Mouse (Mus musculus): Measurements from ENCODE around the gene Nfia. TPM values are rescaled to one million over a fixed set of nuclear protein-coding genes. Genes with fewer than 3 reads are reported as not detected.
A peak's percentile ranks its signal among the peaks of the same experiment; 100 is the strongest.

Gene Nfia
- polyA plus RNA-seq, 1 experiment: 53.0 TPM

DNA sequence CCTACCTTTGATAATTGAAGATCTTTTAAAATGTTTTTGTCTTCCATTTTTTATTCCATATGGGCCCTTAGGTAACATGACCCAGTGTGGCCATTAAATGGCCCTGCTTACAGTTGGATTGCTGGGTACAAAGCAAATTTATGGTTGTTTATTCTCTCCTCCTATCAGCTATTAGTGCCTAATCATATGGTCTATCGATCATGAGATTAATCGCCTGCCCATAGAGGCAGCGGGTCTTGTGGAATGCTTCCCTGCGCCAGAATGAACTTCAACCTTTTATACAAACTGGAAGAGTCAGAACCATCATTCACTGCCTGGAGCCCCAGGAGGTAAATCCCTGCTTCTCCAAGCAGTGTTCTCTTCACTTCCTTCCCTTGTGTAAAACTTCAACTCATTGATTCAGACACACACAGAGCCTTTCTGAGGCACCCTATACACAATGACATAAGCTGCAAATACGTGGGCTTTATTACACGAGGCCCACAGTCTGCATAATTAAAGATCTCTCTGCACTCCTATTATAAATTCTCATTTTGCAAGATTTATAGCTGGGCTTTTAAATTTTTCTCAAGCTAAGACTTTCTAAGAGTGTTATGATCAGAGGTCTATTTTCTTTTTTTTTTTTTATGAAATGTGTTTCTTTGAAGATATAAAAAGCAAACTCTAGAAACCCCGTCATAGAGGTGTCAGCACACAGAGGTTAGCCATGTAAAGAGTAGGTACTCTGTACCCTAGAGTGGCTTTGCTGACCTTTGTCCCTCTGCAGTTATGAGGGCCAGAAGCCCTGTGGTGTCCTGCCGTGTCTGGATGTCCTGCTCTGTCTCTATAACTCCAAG, 67.9 kb downstream of the Nfia start:
- Histone ChIP-seq H3K4me1 (ENCODE audit: control insufficient read depth, insufficient read depth, low read length) (peaks cover 12% of the 10 kb centered on the region), H3K4me3 (ENCODE audit: insufficient read depth, low read length) (no peak overlapping the region), H3K27ac (ENCODE audit: insufficient read depth, low read length) (no peak overlapping the region)
- TF ChIP-seq POLR2A (IDR thresholded peaks at IDR 0.05; ENCODE audit: low read depth, low read length) (no peak), CTCF (IDR thresholded peaks at IDR 0.05; ENCODE audit: borderline replicate concordance, insufficient read depth, low read length) (no peak)

DNA sequence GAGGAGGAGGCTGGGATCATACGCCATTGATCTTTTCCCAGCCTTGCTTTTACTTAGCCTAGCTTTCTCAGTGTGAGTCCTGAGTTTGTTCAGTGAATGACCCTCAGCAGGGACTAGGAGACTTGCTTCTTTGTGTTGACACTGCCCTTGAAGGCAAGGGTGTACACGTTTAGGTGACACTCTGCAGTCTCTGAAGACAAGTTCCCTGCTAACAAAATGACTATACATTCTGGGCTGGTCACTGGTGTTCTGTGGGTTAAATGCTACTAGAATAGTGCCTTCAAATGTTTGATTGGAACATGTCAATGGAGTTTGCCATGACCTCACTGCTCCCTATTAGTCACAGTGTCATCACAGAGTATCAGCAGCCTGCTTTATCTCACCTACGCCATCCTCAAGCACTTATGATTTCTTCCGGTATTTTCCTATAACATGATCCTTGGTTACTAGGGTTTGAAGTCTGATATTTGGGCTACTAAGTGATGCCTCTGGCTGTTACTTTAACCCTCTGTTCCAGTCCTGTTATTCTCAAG, 68.6 kb downstream of the Nfia start:
- TF ChIP-seq POLR2A (IDR thresholded peaks at IDR 0.05; ENCODE audit: low read depth, low read length) (no peak), CTCF (IDR thresholded peaks at IDR 0.05; ENCODE audit: borderline replicate concordance, insufficient read depth, low read length) (no peak)
- Histone ChIP-seq H3K27ac (ENCODE audit: insufficient read depth, low read length) (no peak overlapping the region), H3K4me3 (ENCODE audit: insufficient read depth, low read length) (no peak overlapping the region), H3K4me1 (ENCODE audit: control insufficient read depth, insufficient read depth, low read length) (peaks cover 13% of the 10 kb centered on the region)

DNA sequence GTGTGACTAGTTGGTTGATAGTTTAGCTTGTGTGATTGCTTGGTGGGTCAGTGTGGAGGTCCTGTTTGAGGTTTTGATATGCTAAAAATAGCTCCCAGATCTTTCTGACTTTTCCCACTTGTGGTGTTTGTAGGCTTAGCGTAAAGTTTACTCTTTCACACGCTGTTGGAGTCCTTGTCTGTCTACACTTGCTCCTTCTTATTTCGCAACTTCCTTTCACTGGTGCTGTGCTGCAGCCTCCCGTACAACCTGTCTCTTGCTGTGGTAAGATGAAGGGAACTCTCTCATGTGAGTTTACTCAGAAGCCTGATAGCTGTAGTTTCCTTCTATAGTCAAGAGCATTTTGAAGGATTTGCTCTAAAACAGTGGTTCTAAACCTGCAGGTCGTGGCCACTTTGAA, 69.2 kb downstream of the Nfia start:
- H3K4me1 ChIP-seq (ENCODE audit: control insufficient read depth, insufficient read depth, low read length): peaks cover 16% of the 10 kb centered on the region
- no peak overlapping the region for H3K27ac ChIP-seq (ENCODE audit: insufficient read depth, low read length)
- TF ChIP-seq POLR2A (IDR thresholded peaks at IDR 0.05; ENCODE audit: low read depth, low read length) (no peak), CTCF (IDR thresholded peaks at IDR 0.05; ENCODE audit: borderline replicate concordance, insufficient read depth, low read length) (no peak)
- no peak overlapping the region for H3K4me3 ChIP-seq (ENCODE audit: insufficient read depth, low read length)

DNA sequence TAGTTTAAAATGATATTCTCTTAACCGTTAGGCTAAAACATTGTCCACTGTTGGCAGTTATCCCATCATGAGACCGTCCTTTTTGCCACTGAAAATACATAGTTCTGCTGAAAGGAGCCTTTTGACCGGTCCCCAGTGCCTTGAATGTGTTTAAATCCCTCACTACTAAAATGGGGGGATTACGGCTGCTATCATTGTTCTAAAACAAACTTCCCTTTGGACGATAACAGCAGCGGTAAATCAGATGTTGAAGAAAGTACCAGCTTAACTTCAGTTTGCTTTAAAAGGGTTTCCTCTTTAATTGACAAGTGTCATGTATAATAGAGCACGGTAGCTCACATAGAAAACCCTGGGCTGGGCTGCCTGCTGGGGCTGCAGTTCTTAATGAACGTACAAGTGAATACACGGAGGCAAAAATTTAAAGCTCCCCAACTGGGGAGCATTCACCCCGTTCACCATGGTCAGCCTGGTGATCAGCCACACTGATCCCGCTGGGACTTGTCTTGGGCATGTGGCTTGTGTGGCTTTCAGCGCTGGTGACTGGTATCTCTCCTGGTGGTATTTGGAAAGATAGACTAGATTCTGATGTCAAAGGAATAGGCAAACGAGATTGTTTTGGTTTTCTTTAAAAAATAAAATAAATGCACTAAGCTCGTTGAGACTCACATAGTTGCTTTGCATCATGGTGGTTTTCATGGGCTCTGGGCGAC, 71.6 kb downstream of the Nfia start:
- H3K4me3 ChIP-seq (ENCODE audit: insufficient read depth, low read length): no peak overlapping the region
- TF ChIP-seq POLR2A (IDR thresholded peaks at IDR 0.05; ENCODE audit: low read depth, low read length) (no peak), CTCF (IDR thresholded peaks at IDR 0.05; ENCODE audit: borderline replicate concordance, insufficient read depth, low read length) (no peak)
- H3K4me1 ChIP-seq (ENCODE audit: control insufficient read depth, insufficient read depth, low read length): peaks cover 25% of the 10 kb centered on the region
- H3K27ac ChIP-seq (ENCODE audit: insufficient read depth, low read length): peak overlapping the region; percentile 95

DNA sequence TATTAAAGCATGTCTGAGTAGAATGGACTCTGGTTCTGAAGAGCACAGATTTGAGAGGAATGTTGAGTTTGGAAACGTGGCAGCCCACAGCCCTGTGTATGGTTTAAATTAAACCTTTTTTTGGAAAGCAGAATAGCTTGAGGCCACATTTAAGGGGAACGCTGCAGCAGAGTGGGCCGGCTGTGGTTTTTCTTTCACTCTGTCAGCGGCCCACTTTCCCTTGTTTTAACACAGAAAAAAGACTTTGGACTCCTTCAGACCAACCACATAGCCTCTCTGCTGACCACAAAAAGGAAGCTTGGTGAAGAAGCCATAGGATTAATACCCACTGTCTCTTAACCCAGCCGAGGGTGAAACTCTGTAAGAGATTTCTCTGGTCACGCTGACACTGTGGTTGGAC, 72.4 kb downstream of the Nfia start:
- peak overlapping the region; percentile 95 for H3K27ac ChIP-seq (ENCODE audit: insufficient read depth, low read length)
- H3K4me1 ChIP-seq (ENCODE audit: control insufficient read depth, insufficient read depth, low read length): peaks cover 19% of the 10 kb centered on the region
- TF ChIP-seq POLR2A (IDR thresholded peaks at IDR 0.05; ENCODE audit: low read depth, low read length): no peak
- TF ChIP-seq CTCF (IDR thresholded peaks at IDR 0.05; ENCODE audit: borderline replicate concordance, insufficient read depth, low read length): no peak
- peak overlapping the region; percentile 23; the same call in 1 of the 2 replicates for H3K4me3 ChIP-seq (ENCODE audit: insufficient read depth, low read length)

DNA sequence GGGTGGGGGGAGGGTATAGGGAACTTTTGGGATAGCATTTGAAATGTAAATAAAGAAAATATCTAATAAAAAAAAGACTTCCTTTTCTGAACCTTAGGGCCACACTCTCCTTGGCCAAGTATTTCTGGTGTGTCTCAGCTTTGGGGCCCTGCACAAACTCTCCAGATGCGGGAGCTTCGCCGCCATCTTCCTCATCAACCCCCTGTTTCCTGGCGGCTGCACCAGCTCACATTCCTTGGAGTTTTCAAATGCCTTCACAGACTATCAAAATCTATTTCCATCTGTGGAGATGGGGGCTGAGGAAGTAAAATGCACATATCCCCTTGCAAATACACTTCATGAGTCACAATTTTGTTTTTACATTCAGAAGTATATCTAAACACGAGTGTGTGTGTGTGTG, 75.1 kb downstream of the Nfia start:
- no peak overlapping the region for H3K4me3 ChIP-seq (ENCODE audit: insufficient read depth, low read length)
- peaks cover 17% of the 10 kb centered on the region for H3K4me1 ChIP-seq (ENCODE audit: control insufficient read depth, insufficient read depth, low read length)
- TF ChIP-seq POLR2A (IDR thresholded peaks at IDR 0.05; ENCODE audit: low read depth, low read length) (no peak), CTCF (IDR thresholded peaks at IDR 0.05; ENCODE audit: borderline replicate concordance, insufficient read depth, low read length) (no peak)
- H3K27ac ChIP-seq (ENCODE audit: insufficient read depth, low read length): no peak overlapping the region

DNA sequence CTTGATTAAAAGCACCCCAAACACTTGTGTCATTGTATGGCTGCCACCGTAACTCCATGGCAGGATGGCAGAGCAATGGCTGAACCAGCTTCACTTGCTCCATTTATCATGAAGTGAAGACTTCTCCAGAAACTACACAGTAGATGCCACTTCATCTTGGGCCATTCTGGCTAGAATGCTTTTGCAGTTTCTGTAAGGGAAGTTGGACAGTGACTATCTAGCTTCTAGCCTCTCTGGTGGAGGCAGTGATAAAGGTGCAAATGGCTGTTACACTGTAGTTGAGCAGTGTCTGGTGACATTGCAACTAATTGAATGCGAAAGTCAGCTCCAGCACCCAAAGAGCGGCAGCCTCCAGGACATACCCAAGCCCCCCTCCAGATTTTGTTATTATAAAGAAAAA, 78.5 kb downstream of the Nfia start:
- no peak overlapping the region for H3K27ac ChIP-seq (ENCODE audit: insufficient read depth, low read length)
- TF ChIP-seq POLR2A (IDR thresholded peaks at IDR 0.05; ENCODE audit: low read depth, low read length): no peak
- no peak for TF ChIP-seq CTCF (IDR thresholded peaks at IDR 0.05; ENCODE audit: borderline replicate concordance, insufficient read depth, low read length)

DNA sequence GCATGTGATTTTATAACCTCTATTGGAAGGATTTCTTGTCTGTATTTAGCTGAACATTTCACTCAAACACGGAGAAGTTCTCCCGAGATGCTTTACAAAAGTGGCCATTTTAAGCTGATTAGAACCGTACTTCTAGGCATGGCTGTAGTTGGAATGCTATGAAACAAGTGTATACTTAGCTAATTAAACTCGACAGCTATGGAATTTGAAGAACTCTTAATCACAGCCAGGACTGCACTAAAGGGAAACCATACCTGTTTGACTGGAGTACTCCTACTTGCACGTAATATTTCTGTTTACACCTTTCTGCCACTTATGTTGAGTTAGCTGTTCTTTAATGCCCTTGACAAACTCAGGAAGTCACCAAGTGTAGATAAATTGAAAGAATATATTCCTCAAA, 79.2 kb downstream of the Nfia start:
- no peak overlapping the region for H3K4me3 ChIP-seq (ENCODE audit: insufficient read depth, low read length)
- H3K4me1 ChIP-seq (ENCODE audit: control insufficient read depth, insufficient read depth, low read length): peaks cover 15% of the 10 kb centered on the region
- H3K27ac ChIP-seq (ENCODE audit: insufficient read depth, low read length): no peak overlapping the region
- TF ChIP-seq POLR2A (IDR thresholded peaks at IDR 0.05; ENCODE audit: low read depth, low read length): no peak
- TF ChIP-seq CTCF (IDR thresholded peaks at IDR 0.05; ENCODE audit: borderline replicate concordance, insufficient read depth, low read length): no peak

More for the DNA sequence above, 78.5 kb downstream of the Nfia start:
- no peak overlapping the region for H3K4me3 ChIP-seq (ENCODE audit: insufficient read depth, low read length)
- H3K4me1 ChIP-seq (ENCODE audit: control insufficient read depth, insufficient read depth, low read length): peaks cover 19% of the 10 kb centered on the region

DNA sequence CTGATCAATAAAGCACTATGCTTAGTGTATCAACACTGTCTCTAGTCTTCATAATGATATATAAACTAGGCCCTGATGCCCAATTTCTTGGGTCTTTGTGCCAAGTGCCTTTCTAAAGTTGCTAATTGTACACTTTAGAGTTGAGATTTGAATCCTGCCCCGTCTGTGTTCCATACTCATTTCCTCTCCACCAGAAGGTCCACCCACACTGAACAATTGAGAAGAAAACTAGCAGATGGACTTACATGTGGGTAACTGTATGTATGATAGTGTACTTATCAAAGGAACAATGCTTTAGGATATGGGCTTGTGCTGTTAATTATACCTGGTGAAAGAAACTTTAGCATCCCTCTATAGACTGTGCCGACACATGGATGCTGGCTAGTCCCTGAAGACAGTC, 80.1 kb downstream of the Nfia start:
- H3K27ac ChIP-seq (ENCODE audit: insufficient read depth, low read length): no peak overlapping the region
- H3K4me3 ChIP-seq (ENCODE audit: insufficient read depth, low read length): no peak overlapping the region
- TF ChIP-seq POLR2A (IDR thresholded peaks at IDR 0.05; ENCODE audit: low read depth, low read length) (no peak), CTCF (IDR thresholded peaks at IDR 0.05; ENCODE audit: borderline replicate concordance, insufficient read depth, low read length) (no peak)
- peaks cover 9% of the 10 kb centered on the region for H3K4me1 ChIP-seq (ENCODE audit: control insufficient read depth, insufficient read depth, low read length)

DNA sequence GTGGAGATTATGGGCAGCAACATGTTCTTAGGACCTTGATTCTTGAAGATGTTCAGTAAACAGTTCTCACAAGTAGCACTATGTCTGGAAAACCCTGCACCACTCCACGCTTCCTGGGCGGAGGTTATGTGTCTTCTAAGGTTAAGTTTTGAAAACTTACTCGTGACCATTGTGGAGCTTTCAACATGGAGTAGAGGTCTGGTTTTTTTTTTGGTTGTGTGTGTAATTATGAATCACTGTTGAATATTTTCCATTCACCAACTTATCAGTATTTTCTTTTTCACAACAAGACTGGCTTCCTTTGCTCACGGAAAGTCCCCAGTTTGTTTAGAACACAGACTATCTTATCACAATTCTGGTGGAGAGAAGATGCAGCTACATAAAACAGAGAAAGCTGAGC, 82.2 kb downstream of the Nfia start:
- Histone ChIP-seq H3K4me3 (ENCODE audit: insufficient read depth, low read length) (no peak overlapping the region), H3K27ac (ENCODE audit: insufficient read depth, low read length) (no peak overlapping the region; the same call in 1 of the 2 replicates), H3K4me1 (ENCODE audit: control insufficient read depth, insufficient read depth, low read length) (peaks cover 2% of the 10 kb centered on the region)
- TF ChIP-seq POLR2A (IDR thresholded peaks at IDR 0.05; ENCODE audit: low read depth, low read length) (no peak), CTCF (IDR thresholded peaks at IDR 0.05; ENCODE audit: borderline replicate concordance, insufficient read depth, low read length) (no peak)

All from embryonic fibroblast, embryonic 13.5 days (primary cell).